Mouse (Mus musculus) brain, embryonic 14.5 days (tissue): ENCODE data around the gene Atg7.

ENCODE experiments used
- CTCF ChIP-seq: fragments of 200-500 bp; IDR thresholded peaks from 2 replicates; pipeline ENCODE4 v1.5.1; 2012; ENCODE audit warnings: inconsistent platforms, mild to moderate bottlenecking, moderate library complexity, borderline replicate concordance; ENCODE audit not compliant: insufficient read depth, insufficient read length; ENCODE audit errors: extremely low read depth
- POLR2A ChIP-seq: fragments of 200-500 bp; IDR thresholded peaks from 2 replicates; pipeline ENCODE4 v1.6.1; 2012; ENCODE audit warnings: mild to moderate bottlenecking, inconsistent platforms, borderline replicate concordance; ENCODE audit not compliant: poor library complexity, insufficient read depth, insufficient read length, severe bottlenecking; ENCODE audit errors: extremely low read depth

GRCm38 (mm10) chr6:114871010-114871660, 228.2 kb downstream of the Atg7 start:
- TF ChIP-seq POLR2A (no peak), CTCF (no peak)
